Mouse (Mus musculus) CH12.LX (cell line): ENCODE measurements at regions not wholly inside any gene's neighbourhood (a gene's known extent, or its start where the extent isn't known, plus 50 kb on each side); places are given as distances from the start of the nearest gene placed in this dataset.

ENCODE experiments used
- CTCF ChIP-seq, 2 experiments: IDR thresholded peaks in 1 of 2; conservative IDR thresholded peaks in 1 of 2; 2 replicates each; pipeline ENCODE4 v1.5.1; 2011 to 2012; ENCODE audit warnings: low read depth in 2 of 2, low read length in 2 of 2, improper control_type of control experiment in 1 of 2, inconsistent platforms in 1 of 2, mild to moderate bottlenecking in 1 of 2, moderate library complexity in 1 of 2
- E2F4 ChIP-seq: IDR thresholded peaks from 2 replicates; pipeline ENCODE4 v1.6.1; 2011; ENCODE audit warnings: low read depth, low read length, improper control_type of control experiment; ENCODE audit not compliant: insufficient replicate concordance
- ELF1 ChIP-seq: IDR thresholded peaks from 2 replicates; pipeline ENCODE4 v1.6.1; 2014; ENCODE audit warnings: low read depth, mild to moderate bottlenecking, inconsistent platforms, low read length, improper control_type of control experiment
- EP300 ChIP-seq: IDR thresholded peaks from 2 replicates; pipeline ENCODE4 v1.6.1; 2011; ENCODE audit warnings: low read length, improper control_type of control experiment
- MAX ChIP-seq: IDR thresholded peaks from 2 replicates; pipeline ENCODE4 v1.6.1; 2011; ENCODE audit warnings: low read length, improper control_type of control experiment
- MEF2A ChIP-seq: IDR thresholded peaks from 2 replicates; pipeline ENCODE4 v1.6.1; 2014; ENCODE audit warnings: low read depth, mild to moderate bottlenecking, inconsistent platforms, low read length, improper control_type of control experiment, borderline replicate concordance
- MXI1 ChIP-seq: IDR thresholded peaks from 2 replicates; pipeline ENCODE4 v1.6.1; 2011; ENCODE audit warnings: mild to moderate bottlenecking, low read depth, low read length, improper control_type of control experiment
- MYC ChIP-seq: IDR thresholded peaks from 2 replicates; pipeline ENCODE4 v1.6.1; 2011; ENCODE audit warnings: low read depth, mild to moderate bottlenecking, improper control_type of control experiment, low read length
- POLR2A ChIP-seq: IDR thresholded peaks from 2 replicates; pipeline ENCODE4 v1.6.1; 2011; ENCODE audit warnings: low read depth, mild to moderate bottlenecking, improper control_type of control experiment, low read length
- SIN3A ChIP-seq: IDR thresholded peaks from 2 replicates; pipeline ENCODE4 v1.6.1; 2012; ENCODE audit warnings: low read length, improper control_type of control experiment, inconsistent platforms
- UBTF ChIP-seq: IDR thresholded peaks from 2 replicates; pipeline ENCODE4 v1.6.1; 2012; ENCODE audit warnings: low read depth, mild to moderate bottlenecking, inconsistent platforms, low read length, improper control_type of control experiment, moderate library complexity
- USF1 ChIP-seq: IDR thresholded peaks from 2 replicates; pipeline ENCODE4 v1.6.1; 2014; ENCODE audit warnings: low read depth, mild to moderate bottlenecking, inconsistent platforms, low read length, improper control_type of control experiment
- USF2 ChIP-seq: conservative IDR thresholded peaks from 2 replicates; pipeline ENCODE4 v1.6.1; 2011; ENCODE audit warnings: low read depth, low read length, improper control_type of control experiment
- ZC3H11A ChIP-seq: IDR thresholded peaks from 2 replicates; pipeline ENCODE4 v1.6.1; 2012; ENCODE audit warnings: low read depth, mild to moderate bottlenecking, inconsistent platforms, low read length, improper control_type of control experiment

- TF ChIP-seq ZC3H11A (no peak), CTCF (conservative IDR thresholded peaks at IDR 0.05 in 1 of 2, IDR thresholded peaks at IDR 0.05 in 1 of 2; ENCODE audit: low read depth in 2 of 2, low read length in 2 of 2) (no peak), USF1 (no peak), POLR2A (no peak), MYC (no peak), EP300 (no peak), MEF2A (no peak), UBTF (no peak), MAX (no peak), E2F4 (no peak), MXI1 (no peak), USF2 (no peak), SIN3A (no peak), ELF1 (no peak)
These were observed 1418.1 kb downstream of the D3Ertd751e start for GRCm38 (mm10) chr3:43160530-43160929.
